Mouse (Mus musculus) liver, adult 2 months (tissue): ENCODE results near the gene Tmem19.

ENCODE experiments used
- CTCF ChIP-seq: fragments of 200-500 bp; IDR thresholded peaks from 2 replicates; pipeline ENCODE4 v1.5.1; 2011; ENCODE audit warnings: low read depth, low read length, control low read depth
- POLR2A ChIP-seq: fragments of 200-500 bp; IDR thresholded peaks from 2 replicates; pipeline ENCODE4 v1.6.1; 2011; ENCODE audit warnings: low read length, control low read depth; ENCODE audit not compliant: insufficient read depth; ENCODE audit errors: extremely low read depth

DNA sequence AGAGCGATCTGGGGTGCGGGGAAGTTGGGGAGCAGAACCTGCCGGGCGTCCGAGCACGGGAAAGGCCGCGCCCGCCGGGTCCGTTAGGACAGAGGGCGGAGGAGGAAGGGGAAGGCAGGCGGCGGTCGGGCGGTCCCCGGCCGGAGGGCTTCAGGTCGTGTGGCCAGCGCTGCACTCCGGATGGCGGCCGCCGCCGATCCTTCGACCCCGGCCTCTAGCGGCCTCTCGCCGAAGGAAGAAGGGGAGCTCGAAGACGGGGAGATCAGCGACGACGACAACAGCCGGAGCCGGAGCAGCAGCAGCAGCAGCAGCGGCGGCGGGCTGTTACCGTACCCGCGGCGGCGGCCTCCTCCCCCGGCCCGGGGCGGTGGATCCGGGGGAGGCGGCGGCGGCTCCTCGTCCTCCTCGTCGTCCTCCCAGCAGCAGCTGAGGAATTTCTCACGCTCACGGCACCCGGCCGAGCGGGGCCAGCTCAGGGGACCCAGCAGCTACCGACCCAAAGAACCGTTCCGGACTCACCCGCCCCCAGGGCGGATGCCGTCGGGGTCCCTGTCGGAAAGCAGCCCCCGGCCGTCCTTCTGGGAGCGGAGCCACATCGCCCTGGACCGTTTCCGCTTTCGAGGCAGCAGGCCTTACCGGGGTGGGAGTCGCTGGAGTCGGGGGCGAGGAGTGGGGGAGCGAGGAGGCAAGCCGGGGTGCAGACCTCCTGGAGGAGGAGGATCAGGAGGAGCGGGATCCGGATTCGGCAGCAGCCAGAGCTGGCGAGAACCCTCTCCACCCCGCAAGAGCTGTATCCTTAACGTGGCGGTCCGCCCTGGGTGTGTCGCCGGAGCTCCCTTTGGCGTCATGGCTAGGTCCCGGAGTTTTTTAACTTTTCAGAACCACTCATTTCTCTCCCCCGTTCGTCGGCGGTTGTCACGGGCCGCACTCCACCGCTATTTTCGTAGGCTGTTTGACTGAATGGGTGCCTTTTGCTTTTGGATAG is 23.0 kb upstream of the Tmem19 start:
- TF ChIP-seq CTCF (no peak), POLR2A (no peak)
